Mouse (Mus musculus) limb, embryonic 10.5 days (tissue): ENCODE data around the gene Sds. TPM values are rescaled to one million over a fixed set of nuclear protein-coding genes. Genes with fewer than 3 reads are reported as not detected.

Experiments
- DNase-seq: peaks from one replicate; pipeline ENCODE4 v3.0.0-alpha.2; 2017; ENCODE audit warnings: low spot score
- H3K27ac ChIP-seq: fragments of 300-500 bp; sonication (generic); 2 replicates; pipeline ENCODE4 v1.5.1; 2016; ENCODE audit warnings: mild to moderate bottlenecking
- H3K27me3 ChIP-seq: fragments of 300-500 bp; sonication (generic); 2 replicates; pipeline ENCODE4 v1.6.1; 2016; ENCODE audit warnings: low read depth, mild to moderate bottlenecking; ENCODE audit not compliant: poor library complexity, severe bottlenecking
- H3K36me3 ChIP-seq: fragments of 300-500 bp; sonication (generic); 2 replicates; pipeline ENCODE4 v1.6.1; 2016; ENCODE audit warnings: mild to moderate bottlenecking, moderate library complexity
- H3K4me1 ChIP-seq: fragments of 300-500 bp; sonication (generic); 2 replicates; pipeline ENCODE4 v1.6.1; 2016
- H3K4me3 ChIP-seq: fragments of 300-500 bp; sonication (generic); 2 replicates; pipeline ENCODE4 v1.5.1; 2016; ENCODE audit warnings: mild to moderate bottlenecking, moderate library complexity
- H3K9me3 ChIP-seq: fragments of 300-500 bp; sonication (generic); replicated peaks from 2 replicates; pipeline ENCODE4 v1.6.1; 2016; ENCODE audit warnings: mild to moderate bottlenecking
- WGBS: fragments of 180-500 bp; shearing (Covaris S2); methylation state at CpG from one replicate; pipeline ENCODE4 v1.1.7; 2016; 5-methylcytosine and 5-hydroxymethylcytosine counted together
- polyA plus RNA-seq: library from polyadenylated mRNA; unstranded; fragments of >200 nt; fragmentation: Nextera tagmentation; extraction: Ambion mirVana; gene quantifications from 2 replicates; pipeline ENCODE4 v1.2.1, GENCODE M21; 2016

Sds gene
- polyA plus RNA-seq, 1 experiment from 2014 or later = not detected

GRCm38 (mm10) chr5:120514031-120514677 is 37.8 kb downstream of the Sds start:
- Histone ChIP-seq H3K27ac (no peak overlapping the region), H3K4me1 (peaks cover 49% of the 10 kb centered on the region), H3K4me3 (no peak overlapping the region), H3K9me3 (no peaks in the 10 kb centered on the region), H3K36me3 (no peaks in the 10 kb centered on the region), H3K27me3 (peaks cover 23% of the 10 kb centered on the region)
- WGBS = 89% methylated on average over 9 of the region's 9 CpGs
- no peak for DNase-seq

DNA sequence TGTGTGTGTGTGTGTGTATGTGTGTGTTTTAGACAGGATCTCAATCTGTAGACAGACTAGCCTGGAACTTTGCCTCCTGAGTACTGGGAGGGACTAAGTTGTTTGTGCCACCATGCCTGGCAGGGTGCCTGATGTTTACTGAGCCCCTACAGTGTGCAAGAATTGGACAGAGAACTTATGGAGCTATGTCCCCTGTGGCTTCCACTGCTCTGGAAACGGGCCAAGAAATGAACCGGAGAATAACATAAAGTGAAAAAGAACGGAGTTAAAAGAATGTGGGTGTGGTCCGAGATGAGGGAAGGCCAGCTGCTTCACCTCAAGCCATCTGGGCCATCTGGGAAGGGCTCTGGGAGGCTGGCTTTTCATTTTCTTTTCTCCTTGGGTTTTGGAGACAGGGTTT is 38.4 kb downstream of the Sds start:
- H3K4me1 ChIP-seq = peaks cover 49% of the 10 kb centered on the region
- H3K9me3 ChIP-seq = no peaks in the 10 kb centered on the region
- H3K4me3 ChIP-seq = no peak overlapping the region
- H3K27me3 ChIP-seq = peaks cover 23% of the 10 kb centered on the region
- H3K27ac ChIP-seq = no peak overlapping the region
- DNase-seq = no peak
- H3K36me3 ChIP-seq = no peaks in the 10 kb centered on the region
- 51% methylated on average over 4 of the region's 4 CpGs for WGBS

GRCm38 (mm10) chr5:120515451-120515850 is 39.1 kb downstream of the Sds start:
- Histone ChIP-seq H3K4me3 (no peak overlapping the region), H3K4me1 (peaks cover 45% of the 10 kb centered on the region), H3K27me3 (peaks cover 23% of the 10 kb centered on the region), H3K9me3 (no peaks in the 10 kb centered on the region), H3K27ac (no peak overlapping the region), H3K36me3 (no peaks in the 10 kb centered on the region)
- DNase-seq = no peak
- 75% methylated on average over 7 of the region's 7 CpGs for WGBS

- no peaks in the 10 kb centered on the region for H3K9me3 ChIP-seq
- H3K27ac ChIP-seq = no peak overlapping the region
- peaks cover 22% of the 10 kb centered on the region for H3K27me3 ChIP-seq
- H3K4me3 ChIP-seq = no peak overlapping the region
- WGBS = 39% methylated on average over 15 of the region's 15 CpGs
- H3K4me1 ChIP-seq = peaks cover 35% of the 10 kb centered on the region
- H3K36me3 ChIP-seq = no peaks in the 10 kb centered on the region
- DNase-seq = no peak
Measured at GRCm38 (mm10) chr5:120516221-120516984, 40.1 kb downstream of the Sds start.

DNA sequence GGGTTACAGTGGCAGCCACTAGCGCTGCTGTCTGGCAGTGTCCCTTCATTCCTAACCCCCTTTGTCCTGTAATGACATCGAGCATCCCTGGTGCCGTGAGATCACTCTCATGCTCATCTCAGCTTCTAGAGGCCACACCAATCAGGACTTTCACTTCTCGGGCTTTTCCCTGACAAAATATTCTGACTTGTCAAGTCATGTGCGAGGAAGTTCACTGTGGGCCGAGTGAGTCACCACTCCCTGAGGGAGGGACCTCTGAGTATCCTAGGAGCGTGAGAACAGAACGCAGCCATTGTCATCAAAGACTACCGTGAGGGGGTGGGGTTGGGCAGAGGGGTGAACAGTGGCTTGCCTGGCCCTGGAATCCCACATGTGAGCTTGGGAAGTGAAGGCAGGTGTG is 41.2 kb downstream of the Sds start:
- no peaks in the 10 kb centered on the region for H3K9me3 ChIP-seq
- H3K27ac ChIP-seq = no peak overlapping the region
- no peaks in the 10 kb centered on the region for H3K36me3 ChIP-seq
- WGBS = 58% methylated on average over 9 of the region's 9 CpGs
- H3K27me3 ChIP-seq = peaks cover 10% of the 10 kb centered on the region
- DNase-seq = no peak
- H3K4me1 ChIP-seq = peaks cover 31% of the 10 kb centered on the region
- no peak overlapping the region for H3K4me3 ChIP-seq

GRCm38 (mm10) chr5:120522649-120523048 is 46.3 kb downstream of the Sds start:
- no peaks in the 10 kb centered on the region for H3K27me3 ChIP-seq
- WGBS = 74% methylated on average over 3 of the region's 3 CpGs
- no peak overlapping the region for H3K4me3 ChIP-seq
- DNase-seq = no peak
- no peaks in the 10 kb centered on the region for H3K36me3 ChIP-seq
- no peak overlapping the region for H3K27ac ChIP-seq
- H3K9me3 ChIP-seq = no peaks in the 10 kb centered on the region
- peaks cover 14% of the 10 kb centered on the region for H3K4me1 ChIP-seq

DNA sequence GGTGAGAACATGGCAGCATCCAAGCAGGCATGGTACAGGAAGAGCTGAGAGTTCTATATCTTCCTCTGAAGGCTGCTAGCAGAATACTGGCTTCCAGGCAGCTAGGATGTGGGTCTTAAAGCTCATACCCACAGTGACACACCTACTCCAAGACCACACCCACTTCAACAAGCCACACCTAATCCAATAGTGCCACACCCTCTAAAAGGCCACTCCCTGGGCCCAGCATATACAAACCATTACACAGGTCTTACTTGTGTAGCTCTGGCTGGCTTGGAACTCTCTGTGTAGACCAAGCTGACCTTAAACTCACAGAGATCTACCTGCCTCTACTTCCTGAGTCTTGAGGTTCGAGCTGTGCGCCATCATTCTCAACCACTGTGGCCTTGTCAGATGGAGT is 48.4 kb downstream of the Sds start:
- no peak for DNase-seq
- 96% methylated on average over 2 of the region's 2 CpGs for WGBS
- H3K36me3 ChIP-seq = 0 out of 2 replicates have a peak, but pooled peaks cover 2% of the 10 kb centered on the region
- H3K4me1 ChIP-seq = peaks cover 14% of the 10 kb centered on the region
- no peaks in the 10 kb centered on the region for H3K27me3 ChIP-seq
- H3K4me3 ChIP-seq = no peak overlapping the region
- H3K27ac ChIP-seq = no peak overlapping the region
- no peaks in the 10 kb centered on the region for H3K9me3 ChIP-seq

DNA sequence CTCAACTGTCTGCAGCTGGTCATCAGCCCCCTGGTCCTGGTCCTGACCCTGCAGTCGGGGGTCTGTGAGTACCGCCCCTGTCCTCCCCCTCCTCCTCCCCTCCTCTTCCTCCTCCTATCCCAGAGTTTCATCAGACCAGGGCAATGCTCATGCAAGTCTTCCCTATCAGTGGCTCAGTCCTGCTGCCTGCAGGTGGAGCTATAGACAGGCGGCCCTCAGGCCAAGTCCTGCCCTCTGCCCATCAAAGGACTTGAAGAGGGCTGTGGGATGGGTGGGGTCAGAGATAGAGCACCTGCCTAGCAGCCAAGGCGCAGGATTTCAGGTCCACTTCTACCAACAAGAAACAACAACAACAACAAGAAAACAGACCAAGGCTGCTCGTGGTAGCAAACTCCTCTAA is 49.4 kb downstream of the Sds start:
- no peaks in the 10 kb centered on the region for H3K9me3 ChIP-seq
- H3K4me3 ChIP-seq = no peak overlapping the region
- no peak for DNase-seq
- H3K27me3 ChIP-seq = no peaks in the 10 kb centered on the region
- WGBS = 32% methylated on average over 5 of the region's 5 CpGs
- peaks cover 5% of the 10 kb centered on the region; the same call in 1 of the 2 replicates for H3K36me3 ChIP-seq
- 0 out of 2 replicates have a peak overlapping the region, but pooled peaks have one; percentile 6 for H3K27ac ChIP-seq
- H3K4me1 ChIP-seq = peaks cover 14% of the 10 kb centered on the region

DNA sequence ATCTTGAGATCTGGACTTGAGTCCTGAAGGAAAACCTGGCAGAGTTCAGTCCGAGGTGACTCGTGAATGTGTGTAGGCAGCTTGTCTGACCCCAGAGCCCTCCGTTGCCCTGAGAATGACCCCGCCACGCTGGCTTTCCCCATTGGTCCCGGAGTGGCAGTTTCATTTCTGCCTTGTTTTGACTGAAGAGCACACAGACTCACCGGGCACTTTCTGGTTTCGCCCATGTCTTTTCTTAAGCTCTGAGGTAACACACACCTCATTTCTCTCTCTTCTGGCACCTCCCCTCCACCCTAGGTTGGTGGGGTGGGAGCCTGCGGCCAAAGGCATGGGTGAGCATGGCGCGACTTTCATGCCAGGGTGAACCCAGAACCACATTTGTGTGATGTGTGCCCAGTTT is 50.0 kb downstream of the Sds start:
- Histone ChIP-seq H3K9me3 (no peaks in the 10 kb centered on the region), H3K27me3 (no peaks in the 10 kb centered on the region), H3K36me3 (peaks cover 5% of the 10 kb centered on the region; the same call in 1 of the 2 replicates), H3K4me3 (no peak overlapping the region), H3K4me1 (peaks cover 14% of the 10 kb centered on the region), H3K27ac (peak overlapping the region; percentile 40; the same call in 1 of the 2 replicates)
- 66% methylated on average over 11 of the region's 11 CpGs for WGBS
- DNase-seq = no peak

GRCm38 (mm10) chr5:120527296-120527964 is 51.1 kb downstream of the Sds start:
- DNase-seq = no peak
- WGBS = 83% methylated on average over 20 of the region's 20 CpGs
- peaks cover 5% of the 10 kb centered on the region; the same call in 1 of the 2 replicates for H3K36me3 ChIP-seq
- peaks cover 20% of the 10 kb centered on the region for H3K4me1 ChIP-seq
- H3K9me3 ChIP-seq = no peaks in the 10 kb centered on the region
- no peak overlapping the region for H3K27ac ChIP-seq
- no peaks in the 10 kb centered on the region for H3K27me3 ChIP-seq
- H3K4me3 ChIP-seq = no peak overlapping the region

GRCm38 (mm10) chr5:120531631-120532030 is 55.3 kb downstream of the Sds start:
- Histone ChIP-seq H3K4me3 (no peak overlapping the region), H3K4me1 (peaks cover 48% of the 10 kb centered on the region), H3K27me3 (no peaks in the 10 kb centered on the region), H3K9me3 (no peaks in the 10 kb centered on the region), H3K27ac (no peak overlapping the region), H3K36me3 (peaks cover 11% of the 10 kb centered on the region)
- WGBS = 91% methylated on average over 8 of the region's 8 CpGs
- no peak for DNase-seq
